Mouse (Mus musculus) liver, embryonic 11.5 days (tissue): Measurements from ENCODE around the gene Grcc10. TPM values are rescaled to one million over a fixed set of nuclear protein-coding genes. Genes with fewer than 3 reads are reported as not detected.

Experiments used
- ATAC-seq: fragments of 200-750 bp; cut with Nextera tagmentation; replicated peaks from 2 replicates; pipeline ENCODE4 v1.8.0; 2017; ENCODE audit warnings: moderate number of reproducible peaks, mild to moderate bottlenecking, moderate TSS enrichment, moderate library complexity; ENCODE audit not compliant: low FRiP score
- DNase-seq: peaks from one replicate; pipeline ENCODE4 v3.0.0-alpha.2; 2017; ENCODE audit warnings: low spot score
- H3K27ac ChIP-seq: fragments of 300-500 bp; sonication (generic); 2 replicates; pipeline ENCODE4 v1.5.1; 2014; ENCODE audit warnings: mild to moderate bottlenecking, low read depth, low read length, control low read depth
- H3K27me3 ChIP-seq: fragments of 300-500 bp; sonication (generic); replicated peaks from 2 replicates; pipeline ENCODE4 v1.6.1; 2014; ENCODE audit warnings: low read length, mixed read lengths; ENCODE audit not compliant: control insufficient read depth, insufficient read depth
- H3K36me3 ChIP-seq: fragments of 300-500 bp; sonication (generic); 2 replicates; pipeline ENCODE4 v1.6.1; 2014; ENCODE audit warnings: mild to moderate bottlenecking, low read length, moderate library complexity, mixed read lengths; ENCODE audit not compliant: control insufficient read depth, insufficient read depth
- H3K4me1 ChIP-seq: fragments of 300-500 bp; sonication (generic); replicated peaks from 2 replicates; pipeline ENCODE4 v1.6.1; 2014; ENCODE audit warnings: low read length, mixed read lengths; ENCODE audit not compliant: control insufficient read depth, insufficient read depth
- H3K4me2 ChIP-seq: fragments of 300-500 bp; sonication (generic); 2 replicates; pipeline ENCODE4 v1.6.1; 2014; ENCODE audit warnings: mild to moderate bottlenecking, control low read depth, moderate library complexity
- H3K4me3 ChIP-seq: fragments of 300-500 bp; sonication (generic); 2 replicates; pipeline ENCODE4 v1.5.1; 2014; ENCODE audit warnings: low read depth, low read length, control low read depth
- H3K9ac ChIP-seq: fragments of 300-500 bp; sonication (generic); 2 replicates; pipeline ENCODE4 v1.6.1; 2014; ENCODE audit warnings: low read depth, low read length, control low read depth
- H3K9me3 ChIP-seq: fragments of 300-500 bp; sonication (generic); 2 replicates; pipeline ENCODE4 v1.6.1; 2016; ENCODE audit warnings: low read length, inconsistent platforms, mixed read lengths; ENCODE audit not compliant: control insufficient read depth
- WGBS: fragments of 180-500 bp; shearing (Covaris S2); extraction: QIAGEN DNeasy Blood & Tissue Kit; methylation state at CpG from one replicate; pipeline ENCODE4 v1.1.7; 2014; 5-methylcytosine and 5-hydroxymethylcytosine counted together
- polyA plus RNA-seq: library from polyadenylated mRNA; unstranded; fragments of >200 nt; fragmentation: Nextera tagmentation; extraction: Ambion mirVana; gene quantifications from 2 replicates; pipeline ENCODE4 v1.2.1, GENCODE M21; 2014

Grcc10 gene
- polyA plus RNA-seq, 1 experiment from 2014 or later, result 167 TPM

GRCm38 (mm10) chr6:124702784-124703103 is 38.4 kb downstream of the Grcc10 start:
- DNase-seq (no peak), ATAC-seq (peak; percentile 69)
- H3K27me3 ChIP-seq, result no peaks in the 10 kb centered on the region
- H3K27ac ChIP-seq, result no peak overlapping the region
- H3K9me3 ChIP-seq, result no peaks in the 10 kb centered on the region
- WGBS, result 49% methylated on average over 3 of the region's 3 CpGs
- no peaks in the 10 kb centered on the region for H3K4me1 ChIP-seq
- H3K36me3 ChIP-seq, result peaks cover 44% of the 10 kb centered on the region
- H3K4me2 ChIP-seq, result no peak overlapping the region
- no peak overlapping the region for H3K9ac ChIP-seq
- no peak overlapping the region for H3K4me3 ChIP-seq

DNA sequence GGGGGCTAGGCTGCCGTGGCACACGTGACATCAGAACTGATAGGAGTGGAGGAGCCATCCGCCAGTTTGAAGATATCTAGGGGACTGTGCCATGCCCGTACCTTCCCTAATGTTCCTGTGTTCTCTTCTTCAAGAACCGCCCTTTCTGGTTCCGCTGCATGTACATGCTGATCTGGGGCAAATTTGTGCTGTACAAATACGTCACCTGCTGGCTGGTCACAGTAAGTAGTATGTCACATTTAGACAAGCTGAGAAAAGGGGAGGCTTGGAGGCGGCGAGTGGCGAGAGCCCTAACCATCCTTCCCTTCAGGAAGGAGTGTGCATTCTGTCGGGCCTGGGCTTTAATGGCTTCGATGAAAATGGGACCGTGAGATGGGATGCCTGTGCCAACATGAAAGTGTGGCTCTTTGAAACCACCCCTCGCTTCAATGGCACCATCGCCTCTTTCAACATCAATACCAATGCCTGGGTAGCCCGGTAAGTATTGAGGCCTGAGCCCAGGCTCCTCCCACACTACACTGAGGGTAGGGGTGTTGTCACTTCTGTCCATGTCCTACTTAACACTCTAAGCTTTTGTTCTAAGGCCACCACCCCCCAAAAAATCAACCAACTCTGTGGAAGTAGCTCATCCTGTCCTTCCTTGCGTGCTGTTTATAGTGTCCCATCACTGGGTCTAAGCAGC is 38.9 kb downstream of the Grcc10 start:
- 87% methylated on average over 17 of the region's 17 CpGs for WGBS
- H3K4me2 ChIP-seq, result no peak overlapping the region

GRCm38 (mm10) chr6:124701338-124701737 is 39.8 kb downstream of the Grcc10 start:
- no peaks in the 10 kb centered on the region for H3K27me3 ChIP-seq
- H3K9me3 ChIP-seq, result no peaks in the 10 kb centered on the region
- H3K4me3 ChIP-seq, result no peak overlapping the region
- 88% methylated on average over 8 of the region's 8 CpGs for WGBS
- H3K4me2 ChIP-seq, result no peak overlapping the region
- ATAC-seq (0 out of 2 replicates have a peak, but pooled peaks have one; percentile 13), DNase-seq (no peak)
- no peak overlapping the region for H3K9ac ChIP-seq
- H3K27ac ChIP-seq, result no peak overlapping the region
- H3K4me1 ChIP-seq, result no peaks in the 10 kb centered on the region
- peaks cover 39% of the 10 kb centered on the region for H3K36me3 ChIP-seq

More for the DNA sequence above, 38.9 kb downstream of the Grcc10 start:
- H3K27me3 ChIP-seq, result no peaks in the 10 kb centered on the region
- H3K36me3 ChIP-seq, result peaks cover 40% of the 10 kb centered on the region
- DNase-seq (no peak), ATAC-seq (peak; percentile 13; the same call in 1 of the 2 replicates)
- H3K9ac ChIP-seq, result no peak overlapping the region
- H3K9me3 ChIP-seq, result no peaks in the 10 kb centered on the region
- no peak overlapping the region for H3K27ac ChIP-seq
- no peaks in the 10 kb centered on the region for H3K4me1 ChIP-seq
- H3K4me3 ChIP-seq, result no peak overlapping the region

- DNase-seq, result no peak
- Histone ChIP-seq H3K9me3 (no peaks in the 10 kb centered on the region), H3K27ac (no peak overlapping the region), H3K4me2 (no peak overlapping the region), H3K36me3 (peaks cover 36% of the 10 kb centered on the region), H3K4me3 (no peak overlapping the region), H3K9ac (no peak overlapping the region), H3K4me1 (no peaks in the 10 kb centered on the region), H3K27me3 (no peaks in the 10 kb centered on the region)
- WGBS, result 84% methylated on average over 11 of the region's 11 CpGs
- no peak for ATAC-seq
Measured at GRCm38 (mm10) chr6:124699962-124700610, 41.1 kb downstream of the Grcc10 start.

GRCm38 (mm10) chr6:124699366-124699765 is 41.8 kb downstream of the Grcc10 start:
- peaks cover 29% of the 10 kb centered on the region for H3K36me3 ChIP-seq
- H3K4me2 ChIP-seq, result no peak overlapping the region
- no peak for ATAC-seq
- H3K4me1 ChIP-seq, result 0 out of 2 replicates have a peak, but pooled peaks cover 4% of the 10 kb centered on the region
- no peak overlapping the region for H3K27ac ChIP-seq
- H3K9me3 ChIP-seq, result no peaks in the 10 kb centered on the region
- H3K27me3 ChIP-seq, result no peaks in the 10 kb centered on the region
- H3K9ac ChIP-seq, result no peak overlapping the region
- no peak overlapping the region for H3K4me3 ChIP-seq
- WGBS, result 92% methylated on average over 4 of the region's 4 CpGs
- DNase-seq, result no peak

GRCm38 (mm10) chr6:124698751-124699150 is 42.4 kb downstream of the Grcc10 start:
- no peaks in the 10 kb centered on the region for H3K27me3 ChIP-seq
- 82% methylated on average over 6 of the region's 6 CpGs for WGBS
- H3K9me3 ChIP-seq, result no peaks in the 10 kb centered on the region
- H3K4me1 ChIP-seq, result peaks cover 4% of the 10 kb centered on the region; the same call in 1 of the 2 replicates
- ATAC-seq, result no peak
- no peak for DNase-seq
- peaks cover 24% of the 10 kb centered on the region for H3K36me3 ChIP-seq
- no peak overlapping the region for H3K27ac ChIP-seq
- no peak overlapping the region for H3K9ac ChIP-seq
- H3K4me3 ChIP-seq, result no peak overlapping the region
- no peak overlapping the region for H3K4me2 ChIP-seq

DNA sequence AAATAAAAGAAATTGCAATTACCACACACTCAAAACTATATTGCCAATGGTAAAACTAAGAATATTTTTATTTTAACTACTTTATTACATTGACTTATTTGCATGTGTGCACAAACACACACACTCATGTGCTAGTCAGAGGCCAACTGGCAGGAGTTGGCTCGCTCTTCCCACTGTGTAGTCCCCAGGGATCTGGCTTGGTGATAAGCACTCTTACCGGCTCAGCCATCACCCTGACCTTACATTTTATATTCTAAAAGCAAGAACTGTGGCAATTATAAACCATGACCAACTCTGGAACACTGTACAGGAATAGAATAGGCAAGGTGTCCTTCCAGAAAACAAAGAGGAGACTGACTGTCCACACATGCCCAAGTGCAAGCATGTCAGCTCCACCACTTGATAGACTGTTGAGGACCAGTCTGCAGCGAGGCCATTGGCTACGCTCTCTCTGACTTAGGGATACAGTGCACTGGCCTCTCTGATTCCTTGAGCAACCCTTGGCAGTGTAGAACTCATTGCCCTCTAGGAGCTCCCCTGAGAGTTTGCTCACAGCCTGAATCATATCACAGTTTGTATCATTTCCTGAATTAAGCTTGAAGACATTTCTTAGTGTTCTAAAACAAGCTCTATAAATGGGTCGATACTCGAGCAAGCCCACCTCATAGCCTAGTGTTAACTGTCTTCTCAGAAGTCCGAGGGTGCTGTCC is 44.6 kb downstream of the Grcc10 start:
- ATAC-seq, result no peak
- no peak overlapping the region for H3K4me2 ChIP-seq
- no peaks in the 10 kb centered on the region for H3K9me3 ChIP-seq
- peaks cover 7% of the 10 kb centered on the region; the same call in 1 of the 2 replicates for H3K36me3 ChIP-seq
- DNase-seq, result no peak
- H3K4me1 ChIP-seq, result peaks cover 6% of the 10 kb centered on the region; the same call in 1 of the 2 replicates
- H3K27ac ChIP-seq, result no peak overlapping the region
- H3K9ac ChIP-seq, result no peak overlapping the region
- WGBS, result 87% methylated on average over 7 of the region's 7 CpGs
- H3K4me3 ChIP-seq, result no peak overlapping the region
- H3K27me3 ChIP-seq, result no peaks in the 10 kb centered on the region

DNA sequence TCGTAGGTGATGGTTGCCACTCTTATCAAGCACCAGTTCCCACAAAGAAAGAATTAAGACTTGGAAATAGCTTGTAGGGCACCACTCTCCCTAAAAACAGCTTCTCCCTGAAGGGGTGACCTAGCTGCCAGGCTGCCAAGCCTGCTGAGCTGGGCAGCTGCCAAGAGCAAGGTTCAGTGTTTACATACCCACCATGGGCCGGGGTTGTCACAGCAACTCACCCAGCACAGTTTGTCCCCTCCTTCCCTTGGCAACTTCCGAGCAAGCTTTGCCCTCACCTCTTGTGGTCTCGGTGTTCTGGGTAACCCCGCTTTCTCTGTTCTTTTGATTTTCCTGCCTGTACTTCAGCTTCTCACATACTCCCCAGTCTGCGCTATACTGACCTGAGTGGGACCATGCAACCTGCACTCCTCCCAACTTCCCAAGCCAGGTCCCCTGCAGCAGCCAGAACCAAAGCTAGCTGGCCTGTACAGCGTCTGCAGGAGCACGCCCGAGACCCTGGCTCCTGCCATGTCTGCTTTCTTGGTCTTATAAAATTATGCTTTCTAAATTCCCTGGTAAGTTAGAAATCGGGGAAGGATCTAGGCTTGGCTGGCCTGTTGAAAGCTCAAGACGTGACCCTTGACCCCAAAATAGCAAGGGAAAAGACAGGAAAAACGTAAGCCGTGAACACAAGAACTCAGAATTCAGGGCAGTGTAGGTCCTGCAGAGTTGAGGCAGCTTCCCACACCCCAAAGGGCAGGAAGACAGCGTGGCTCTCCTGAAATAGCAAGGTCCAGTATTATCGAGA is 46.8 kb downstream of the Grcc10 start:
- H3K27ac ChIP-seq, result no peak overlapping the region
- ATAC-seq, result no peak
- 89% methylated on average over 15 of the region's 15 CpGs for WGBS

More for the DNA sequence above, 46.8 kb downstream of the Grcc10 start:
- Histone ChIP-seq H3K27me3 (no peaks in the 10 kb centered on the region), H3K4me1 (peaks cover 6% of the 10 kb centered on the region), H3K9me3 (no peaks in the 10 kb centered on the region), H3K36me3 (peaks cover 3% of the 10 kb centered on the region; the same call in 1 of the 2 replicates), H3K9ac (no peak overlapping the region), H3K4me2 (no peak overlapping the region), H3K4me3 (no peak overlapping the region)
- DNase-seq, result no peak
